8 mouse cellular contexts compared by ENCODE assay signal in genomic region chr15:12321091-12321787, GRCm38 (mm10). TPM values are rescaled to one million over a fixed set of nuclear protein-coding genes. Genes with fewer than 3 reads are reported as not detected.
DNase-seq lines count a peak whose midpoint lies in the region; ATAC-seq lines count a peak whose summit lies in the region.

Gene Golph3 (plus strand): TSS chr15:12321450.

- peak within 1 kb of the TSS; percentile 73 for H3K4me2 ChIP-seq in intestine, embryonic 14.5 days (ENCODE audit: low read length)

- peak; percentile 97 to 99 for DNase-seq in adrenal gland, adult (ENCODE audit: inconsistent age in 2 of 2, low spot score in 1 of 2)
- peak; percentile 97 for DNase-seq in embryo, embryonic 10.5 days (ENCODE audit: low spot score)
- DNase-seq in gastrocnemius, postnatal 25 days: peak; percentile 95
- peak; percentile 96 for DNase-seq in intestine, embryonic 14.5 days (ENCODE audit: low spot score)
- peak; percentile 92 to 96 for DNase-seq in left cerebral cortex, postnatal 14 days (ENCODE audit: low spot score in 2 of 2)
- DNase-seq in mesoderm, embryonic 11.5 days (ENCODE audit: low read depth, low spot score): peak; percentile 91
- peak; percentile 91 to 94 for DNase-seq in right cerebral cortex, postnatal 36 days (ENCODE audit: low spot score in 2 of 2)
- DNase-seq in yolk sac, embryonic 10.5 days (ENCODE audit: low spot score): peak; percentile 92

- peak; percentile 96 for ATAC-seq in intestine, embryonic 14.5 days (replicated peaks; ENCODE audit: low FRiP score, low TSS enrichment, low read depth)

- H3K27ac ChIP-seq in intestine, embryonic 14.5 days (ENCODE audit: low read depth): peak within 1 kb of the TSS; percentile 95

- peaks cover 17% of the 10 kb centered on the region for H3K4me1 ChIP-seq in intestine, embryonic 14.5 days (replicated peaks; ENCODE audit: control insufficient read depth, insufficient read depth, low read length)

- H3K4me3 ChIP-seq in intestine, embryonic 14.5 days (ENCODE audit: low read depth, low read length): peak within 1 kb of the TSS; percentile 95

- under 1% methylated on average over 74 of the region's 74 CpGs for WGBS in intestine, embryonic 14.5 days

- no peaks in the 10 kb centered on the region for H3K9me3 ChIP-seq in intestine, embryonic 14.5 days (ENCODE audit: control insufficient read depth, low read length)

- H3K27me3 ChIP-seq in intestine, embryonic 14.5 days (replicated peaks; ENCODE audit: control insufficient read depth, insufficient read depth, low read length): no peaks in the 10 kb centered on the region

- H3K36me3 ChIP-seq in intestine, embryonic 14.5 days (ENCODE audit: control insufficient read depth, insufficient read depth, low read length): no peaks in the 10 kb centered on the region; the same call in 1 of the 2 replicates

- peak within 1 kb of the TSS; percentile 98 for H3K9ac ChIP-seq in intestine, embryonic 14.5 days (ENCODE audit: low read length)

- intact Hi-C loops in left cerebral cortex, postnatal 14 days (cut with DNase I): loop anchor here (5.0 kb wide), 1 partner anchor 46 kb away; no protein-coding TSS in a partner anchor

RNA-seq across cellular contexts. Expression of gene Golph3, which starts in this region (rescaled TPM):
- 10 to 100 TPM; 65.3 to 70.8 TPM for total RNA-seq in gastrocnemius, postnatal 25 days (2021)
- 93.2 and 98.0 TPM in 2 replicates for polyA plus RNA-seq in intestine, embryonic 14.5 days (2014; fragmentation: Nextera tagmentation; extraction: Ambion mirVana)
- 100 to 1,000 TPM; 104 TPM for total RNA-seq in left cerebral cortex, postnatal 14 days (2021)

Comparison
In these comparisons a context has a peak if more than half of its experiments do, and no peak if none do; other contexts are left out.
1. Peak in every context shown above with its lines: DNase-seq, ATAC-seq, H3K4me3 ChIP-seq and H3K27ac ChIP-seq.